Mouse (Mus musculus) G1E (cell line): Measurements from ENCODE around the gene Calcoco1.

ENCODE experiments used
- CTCF ChIP-seq: IDR thresholded peaks from 2 replicates; pipeline ENCODE4 v1.5.1; 2012; ENCODE audit warnings: low read depth, low read length, inconsistent platforms, mixed read lengths
- GATA1 ChIP-seq: IDR thresholded peaks from 2 replicates; pipeline ENCODE4 v1.6.1; 2012; ENCODE audit warnings: borderline replicate concordance, low read length, inconsistent platforms, mixed read lengths

DNA sequence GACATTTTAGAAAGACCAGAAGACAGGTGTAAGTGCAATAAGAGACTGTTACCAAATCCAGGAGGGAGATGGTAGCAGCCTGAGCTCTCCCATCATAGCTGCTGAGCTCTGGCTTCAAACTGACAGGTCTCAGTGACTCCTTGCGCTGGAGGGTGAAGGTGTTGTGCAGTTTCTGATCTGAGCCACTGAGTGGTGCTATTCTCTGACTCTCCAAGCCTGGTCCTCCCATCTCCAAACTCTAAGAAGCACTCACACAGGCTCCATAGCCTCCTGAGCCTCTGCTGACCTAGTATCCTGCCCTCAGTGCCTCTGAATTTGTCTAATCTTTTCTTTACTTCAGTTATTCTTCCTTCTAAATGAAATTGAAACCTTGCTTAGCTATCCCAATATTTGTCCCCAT, 38.3 kb downstream of the Calcoco1 start:
- no peak for TF ChIP-seq CTCF
- TF ChIP-seq GATA1: no peak
